Mouse (Mus musculus): ENCODE measurements around the gene Lyrm1. TPM values are rescaled to one million over a fixed set of nuclear protein-coding genes. Genes with fewer than 3 reads are reported as not detected.

Gene Lyrm1
- total and polyA plus RNA-seq, 2 experiments: 1.2 to 6.2 TPM

DNA sequence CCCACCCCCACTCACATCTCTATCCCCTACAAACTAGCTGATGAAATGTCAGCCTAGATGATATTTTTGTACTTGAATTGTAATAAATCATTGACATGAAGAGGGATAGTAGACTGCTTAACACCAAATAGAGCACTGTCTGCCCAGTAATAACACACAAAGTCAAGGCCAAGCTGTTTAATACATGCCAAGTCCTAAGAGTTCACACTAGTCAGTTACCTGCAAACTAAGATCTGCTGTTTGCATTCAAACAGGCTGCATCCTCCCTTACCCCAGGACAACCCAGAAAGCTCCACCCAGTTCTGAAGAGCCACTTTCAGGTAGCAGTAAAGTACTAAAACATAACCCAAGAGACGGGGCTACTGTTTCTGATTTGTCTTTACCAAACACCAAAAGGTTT lies 3.5 kb upstream of the Lyrm1 start:
- DNase-seq (ENCODE audit: extremely low read depth, low read depth, low spot score): peak; percentile 73
- WGBS: 72% methylated on average over 1 of the region's 1 CpGs
- H3K79me2 ChIP-seq (ENCODE audit: control insufficient read depth, insufficient read depth, low read length): peaks cover 18% of the 10 kb centered on the region; the same call in 1 of the 2 replicates
- no peak for TF ChIP-seq POLR2A (IDR thresholded peaks at IDR 0.05; ENCODE audit: extremely low read depth, insufficient read depth, low read length)
- TF ChIP-seq CTCF (IDR thresholded peaks at IDR 0.05; ENCODE audit: low read depth, low read length): no peak
- H3K4me1 ChIP-seq (ENCODE audit: control insufficient read depth, insufficient read depth, low read length): peaks cover 15% of the 10 kb centered on the region
- no peak overlapping the region for H3K9ac ChIP-seq (ENCODE audit: low read depth, low read length)
- 0 out of 2 replicates have a peak overlapping the region, but pooled peaks have one; percentile 12 for H3K27ac ChIP-seq (replicated peaks; ENCODE audit: insufficient read depth, low read depth, low read length)
- H3K27me3 ChIP-seq (ENCODE audit: control insufficient read depth, insufficient read depth, low read length): no peaks in the 10 kb centered on the region
- no peak overlapping the region for H3K4me3 ChIP-seq (ENCODE audit: insufficient read depth, low read depth, low read length)
- H3K36me3 ChIP-seq (ENCODE audit: control insufficient read depth, insufficient read depth, low read length): no peaks in the 10 kb centered on the region; the same call in 1 of the 2 replicates

DNA sequence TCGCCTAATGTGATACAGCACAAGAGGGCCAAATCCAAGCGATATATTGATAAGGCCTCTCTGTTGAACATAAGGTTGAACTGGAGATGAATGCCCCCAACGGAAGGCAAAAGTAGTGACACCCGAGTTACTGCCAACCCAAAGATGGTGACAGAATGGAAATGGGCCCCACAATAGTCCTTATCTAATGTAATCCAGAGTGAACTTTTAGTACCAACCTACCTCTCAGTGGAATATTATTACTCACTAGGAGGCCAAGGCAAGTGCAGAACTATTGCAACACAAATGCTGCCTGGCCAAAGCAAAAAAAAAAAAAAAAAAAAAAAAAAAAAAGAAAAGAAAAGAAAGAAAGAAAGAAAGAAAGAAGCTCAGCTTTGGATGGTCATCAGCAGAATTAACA lies 2.9 kb upstream of the Lyrm1 start:
- H3K27ac ChIP-seq (replicated peaks; ENCODE audit: insufficient read depth, low read depth, low read length): no peak overlapping the region; the same call in 1 of the 2 replicates
- no peak overlapping the region for H3K9ac ChIP-seq (ENCODE audit: low read depth, low read length)
- peak; percentile 73 for DNase-seq (ENCODE audit: extremely low read depth, low read depth, low spot score)
- no peaks in the 10 kb centered on the region; the same call in 1 of the 2 replicates for H3K36me3 ChIP-seq (ENCODE audit: control insufficient read depth, insufficient read depth, low read length)
- TF ChIP-seq CTCF (IDR thresholded peaks at IDR 0.05; ENCODE audit: low read depth, low read length) (no peak), POLR2A (IDR thresholded peaks at IDR 0.05; ENCODE audit: extremely low read depth, insufficient read depth, low read length) (no peak)
- H3K4me3 ChIP-seq (ENCODE audit: insufficient read depth, low read depth, low read length): no peak overlapping the region
- H3K79me2 ChIP-seq (ENCODE audit: control insufficient read depth, insufficient read depth, low read length): peaks cover 16% of the 10 kb centered on the region; the same call in 1 of the 2 replicates
- WGBS: 64% methylated on average over 4 of the region's 4 CpGs
- H3K4me1 ChIP-seq (ENCODE audit: control insufficient read depth, insufficient read depth, low read length): peaks cover 15% of the 10 kb centered on the region
- H3K27me3 ChIP-seq (ENCODE audit: control insufficient read depth, insufficient read depth, low read length): no peaks in the 10 kb centered on the region

DNA sequence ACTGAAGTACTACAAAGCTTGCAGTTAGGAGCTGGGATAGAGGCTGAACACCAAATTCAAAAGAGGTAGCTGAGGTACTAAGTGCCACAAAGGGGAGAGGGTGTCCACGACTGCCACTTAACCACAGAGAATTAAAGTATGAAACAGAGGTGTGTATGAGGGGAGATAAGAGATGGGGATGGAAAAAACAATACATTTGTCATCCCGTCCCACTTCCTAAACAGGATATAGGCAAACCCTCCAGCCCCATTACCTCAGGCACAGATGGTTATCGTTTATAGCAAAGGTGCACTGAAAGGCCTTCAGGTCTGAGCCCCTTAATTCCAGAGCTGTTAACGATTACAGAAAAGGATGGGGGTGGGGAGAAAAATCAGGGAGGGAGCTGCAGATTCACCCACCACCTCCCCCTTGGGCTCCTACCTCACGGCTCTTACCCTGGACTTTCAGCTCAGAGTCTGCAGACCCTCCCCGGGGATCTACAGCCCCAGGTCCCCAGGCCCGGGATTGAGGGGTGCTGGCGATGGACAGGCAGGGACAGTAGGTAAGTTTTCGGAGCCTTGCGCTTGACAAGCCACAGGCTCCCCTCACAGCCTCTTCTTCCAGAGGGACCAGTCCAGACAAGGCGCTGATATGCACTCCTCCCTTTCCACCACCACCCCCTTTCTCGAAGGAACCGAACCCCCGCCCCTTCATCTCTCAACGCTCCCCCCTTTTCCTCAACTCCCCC lies 680 bp upstream of the Lyrm1 start:
- 2% methylated on average over 15 of the region's 15 CpGs for WGBS
- Histone ChIP-seq H3K4me3 (ENCODE audit: insufficient read depth, low read depth, low read length) (peak overlapping the region; percentile 98), H3K9ac (ENCODE audit: low read depth, low read length) (peak overlapping the region; percentile 96), H3K4me1 (ENCODE audit: control insufficient read depth, insufficient read depth, low read length) (peaks cover 15% of the 10 kb centered on the region), H3K27ac (replicated peaks; ENCODE audit: insufficient read depth, low read depth, low read length) (peak overlapping the region; percentile 56), H3K27me3 (ENCODE audit: control insufficient read depth, insufficient read depth, low read length) (no peaks in the 10 kb centered on the region), H3K36me3 (ENCODE audit: control insufficient read depth, insufficient read depth, low read length) (no peaks in the 10 kb centered on the region), H3K79me2 (ENCODE audit: control insufficient read depth, insufficient read depth, low read length) (peaks cover 14% of the 10 kb centered on the region; the same call in 1 of the 2 replicates)
- no peak for DNase-seq (ENCODE audit: extremely low read depth, low read depth, low spot score)
- TF ChIP-seq POLR2A (IDR thresholded peaks at IDR 0.05; ENCODE audit: extremely low read depth, insufficient read depth, low read length) (no peak), CTCF (IDR thresholded peaks at IDR 0.05; ENCODE audit: low read depth, low read length) (no peak)

DNA sequence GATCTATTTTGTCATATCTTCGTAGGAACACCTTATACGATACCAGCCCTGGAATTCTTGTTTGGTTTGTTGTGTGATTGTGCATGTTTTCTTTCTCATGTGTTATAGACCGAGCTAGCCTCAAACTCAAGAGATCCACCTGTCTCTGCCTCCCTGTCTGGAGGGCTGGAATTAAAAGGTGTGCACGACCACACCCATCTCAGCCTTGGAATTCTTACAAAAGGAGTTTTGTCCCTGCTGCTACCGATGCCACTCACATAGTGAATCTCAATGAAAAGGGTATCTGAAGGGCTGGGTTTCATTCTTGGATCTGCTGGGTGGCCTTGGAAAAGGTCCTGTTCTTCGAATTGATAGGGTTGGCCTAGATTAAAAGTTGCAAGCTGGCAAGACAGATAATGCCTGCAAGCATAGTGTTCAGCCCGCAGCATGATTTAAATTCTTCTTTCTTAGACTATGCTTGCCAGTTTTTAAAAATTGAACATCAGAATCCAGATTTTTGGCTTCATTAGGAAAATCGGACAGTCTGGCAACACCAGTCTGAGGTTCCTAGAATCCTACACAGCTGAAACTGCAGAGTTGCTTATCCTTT lies 2.0 kb downstream of the Lyrm1 start:
- H3K9ac ChIP-seq (ENCODE audit: low read depth, low read length): no peak overlapping the region
- WGBS: 91% methylated on average over 8 of the region's 8 CpGs
- no peak for DNase-seq (ENCODE audit: extremely low read depth, low read depth, low spot score)
- TF ChIP-seq POLR2A (IDR thresholded peaks at IDR 0.05; ENCODE audit: extremely low read depth, insufficient read depth, low read length) (no peak), CTCF (IDR thresholded peaks at IDR 0.05; ENCODE audit: low read depth, low read length) (no peak)
- H3K4me3 ChIP-seq (ENCODE audit: insufficient read depth, low read depth, low read length): no peak overlapping the region
- no peak overlapping the region for H3K27ac ChIP-seq (replicated peaks; ENCODE audit: insufficient read depth, low read depth, low read length)
- H3K36me3 ChIP-seq (ENCODE audit: control insufficient read depth, insufficient read depth, low read length): no peaks in the 10 kb centered on the region
- H3K27me3 ChIP-seq (ENCODE audit: control insufficient read depth, insufficient read depth, low read length): no peaks in the 10 kb centered on the region
- H3K79me2 ChIP-seq (ENCODE audit: control insufficient read depth, insufficient read depth, low read length): peaks cover 9% of the 10 kb centered on the region; the same call in 1 of the 2 replicates
- H3K4me1 ChIP-seq (ENCODE audit: control insufficient read depth, insufficient read depth, low read length): peaks cover 9% of the 10 kb centered on the region

DNA sequence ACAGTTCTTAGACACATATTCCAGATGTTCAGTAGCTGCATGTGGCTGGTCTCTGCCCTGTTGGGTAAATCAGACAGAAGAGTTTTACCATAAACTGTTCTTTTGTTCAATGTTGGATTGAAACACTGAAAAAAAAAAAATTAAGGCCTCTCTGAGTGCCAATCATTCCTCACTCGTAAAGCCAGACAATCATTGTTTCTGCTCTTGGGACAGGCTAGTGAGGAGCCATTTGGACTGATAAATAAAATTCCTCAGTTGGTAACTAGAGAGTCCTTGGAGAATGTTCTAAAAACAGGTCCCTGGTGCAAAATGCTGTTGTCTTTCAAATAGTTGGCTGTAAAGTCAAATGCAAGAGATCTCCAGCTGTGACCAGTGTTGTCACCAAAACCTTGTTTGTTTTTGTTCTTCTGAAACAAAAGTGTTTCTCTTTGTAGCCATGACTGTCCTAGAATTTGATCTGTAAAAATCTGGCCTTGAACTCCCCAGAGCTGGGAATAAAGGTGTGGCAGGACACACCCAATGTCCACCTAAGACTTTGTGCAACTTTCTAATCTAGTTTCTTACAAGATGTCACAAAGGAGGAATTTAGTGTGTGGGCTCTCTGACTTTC lies 2.7 kb downstream of the Lyrm1 start:
- 85% methylated on average over 1 of the region's 1 CpGs for WGBS
- TF ChIP-seq CTCF (IDR thresholded peaks at IDR 0.05; ENCODE audit: low read depth, low read length) (no peak), POLR2A (IDR thresholded peaks at IDR 0.05; ENCODE audit: extremely low read depth, insufficient read depth, low read length) (no peak)
- no peak overlapping the region for H3K4me3 ChIP-seq (ENCODE audit: insufficient read depth, low read depth, low read length)

More for the DNA sequence above, 2.7 kb downstream of the Lyrm1 start:
- Histone ChIP-seq H3K4me1 (ENCODE audit: control insufficient read depth, insufficient read depth, low read length) (peaks cover 5% of the 10 kb centered on the region; the same call in 1 of the 2 replicates), H3K79me2 (ENCODE audit: control insufficient read depth, insufficient read depth, low read length) (peaks cover 9% of the 10 kb centered on the region; the same call in 1 of the 2 replicates), H3K27ac (replicated peaks; ENCODE audit: insufficient read depth, low read depth, low read length) (no peak overlapping the region), H3K9ac (ENCODE audit: low read depth, low read length) (no peak overlapping the region), H3K27me3 (ENCODE audit: control insufficient read depth, insufficient read depth, low read length) (no peaks in the 10 kb centered on the region), H3K36me3 (ENCODE audit: control insufficient read depth, insufficient read depth, low read length) (no peaks in the 10 kb centered on the region)
- DNase-seq (ENCODE audit: extremely low read depth, low read depth, low spot score): no peak

All from liver, adult 2 months (tissue).